Mouse (Mus musculus) CD8-positive naive resting alpha-beta T cell, adult 2 months (primary cell): ENCODE results near the gene Spry1.
"Not testable (repeated sequence)": the region's sequence is repeated elsewhere in the genome, so short reads cannot be mapped to it uniquely, and the experiment has no call there.

ENCODE experiments used
- DNase-seq, 2 experiments: peaks; one replicate each; pipeline ENCODE4 v3.0.0; 2022; ENCODE audit warnings: low read depth in 2 of 2, low spot score in 2 of 2

The Spry1 gene

DNA sequence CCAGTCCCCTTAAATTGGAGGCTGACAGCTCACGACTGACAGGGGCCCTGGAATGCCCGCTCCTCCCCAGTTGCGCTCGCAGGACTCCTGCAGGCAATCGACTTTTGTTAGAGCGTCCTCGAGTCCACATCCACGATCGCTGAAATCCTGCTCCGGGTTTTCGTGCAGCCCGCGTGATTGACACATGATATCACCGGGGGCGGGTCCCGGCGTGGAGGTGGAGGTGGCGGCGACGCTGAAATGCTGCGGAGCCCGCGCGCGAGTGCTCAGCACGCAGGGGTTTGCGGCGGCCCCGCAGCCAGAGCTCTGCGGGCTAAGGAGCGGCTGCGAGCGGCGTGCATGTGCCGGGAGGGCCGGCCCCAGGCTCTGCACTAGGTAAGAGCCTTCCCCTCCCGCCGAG lies at the start of gene Spry1:
Spry1 (plus strand) TSS at position 258 of the 400 bp plus-strand sequence.
- peak; percentile 82 to 92 for DNase-seq

- DNase-seq: no peak
These were observed 44.0 kb upstream of the Spry1 start for GRCm38 (mm10) chr3:37595721-37596120.

GRCm38 (mm10) chr3:37596519-37596918 lies 43.2 kb upstream of the Spry1 start:
- DNase-seq: no peak

DNA sequence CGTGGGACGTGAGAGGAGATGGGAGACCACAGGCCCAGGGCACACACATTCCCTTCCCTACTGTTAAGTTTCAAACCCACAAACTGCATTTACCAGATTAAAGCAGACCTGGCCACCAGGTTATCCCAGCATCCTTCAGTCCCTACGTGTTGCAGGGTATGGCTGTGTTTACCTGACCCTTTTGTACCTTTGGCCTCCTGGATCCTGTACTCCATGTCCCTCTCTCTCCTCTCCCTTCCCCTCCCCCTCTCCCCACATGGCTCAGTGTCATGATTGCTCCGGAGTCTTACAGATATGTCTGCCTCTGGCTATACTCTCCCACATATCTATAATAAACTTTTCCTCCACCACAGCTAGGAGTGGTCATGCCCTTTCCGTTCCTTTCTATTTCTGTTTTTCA lies 42.5 kb upstream of the Spry1 start:
- DNase-seq: no peak

- not testable (repeated sequence) for DNase-seq
These were observed 40.1 kb upstream of the Spry1 start for GRCm38 (mm10) chr3:37599641-37600040.

- DNase-seq: no peak
These were observed 37.4 kb upstream of the Spry1 start for GRCm38 (mm10) chr3:37602356-37602755.

DNA sequence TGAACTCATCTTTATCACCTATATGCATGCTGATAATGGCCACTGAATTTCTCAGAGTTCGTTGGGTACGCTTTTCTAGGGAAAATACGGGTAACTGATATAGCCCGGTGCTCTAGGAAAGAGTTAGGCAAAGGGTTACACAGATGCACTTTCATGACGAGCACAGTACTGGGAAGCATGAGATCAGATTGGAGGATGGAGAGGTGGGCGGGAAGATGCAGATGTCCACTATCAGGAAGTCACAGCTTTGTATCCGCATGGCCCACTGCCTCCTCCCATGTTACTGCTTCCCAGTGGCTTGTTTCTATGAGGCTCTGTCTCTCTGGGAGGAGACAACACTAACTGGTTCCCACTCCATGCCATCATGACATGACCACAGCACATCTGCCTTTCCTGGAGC lies 36.9 kb upstream of the Spry1 start:
- DNase-seq: no peak

DNA sequence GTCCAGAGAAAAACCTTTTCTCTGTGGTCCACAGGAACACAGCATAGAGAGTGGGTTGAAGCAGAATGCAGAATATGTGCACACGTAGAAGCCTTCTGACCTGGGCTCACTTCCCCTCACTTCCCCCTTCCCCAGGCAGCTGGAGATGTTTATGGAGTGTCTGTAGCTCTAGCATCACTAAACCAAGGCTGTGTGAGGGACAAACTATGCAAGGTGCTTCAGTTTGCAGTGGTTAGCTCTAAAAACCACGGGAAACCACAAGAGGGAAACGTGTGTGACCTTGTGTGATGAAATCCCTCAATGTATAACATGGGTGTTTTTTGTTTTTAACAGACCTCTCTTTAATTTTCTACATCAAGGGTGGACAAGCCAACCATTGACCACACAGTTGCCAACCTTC lies 36.2 kb upstream of the Spry1 start:
- DNase-seq: no peak

GRCm38 (mm10) chr3:37604976-37605875 lies 34.5 kb upstream of the Spry1 start:
- DNase-seq: no peak

GRCm38 (mm10) chr3:37605876-37606238 lies 33.9 kb upstream of the Spry1 start:
- no peak for DNase-seq

- DNase-seq: no peak
These were observed 30.8 kb upstream of the Spry1 start for GRCm38 (mm10) chr3:37608926-37609325.

DNA sequence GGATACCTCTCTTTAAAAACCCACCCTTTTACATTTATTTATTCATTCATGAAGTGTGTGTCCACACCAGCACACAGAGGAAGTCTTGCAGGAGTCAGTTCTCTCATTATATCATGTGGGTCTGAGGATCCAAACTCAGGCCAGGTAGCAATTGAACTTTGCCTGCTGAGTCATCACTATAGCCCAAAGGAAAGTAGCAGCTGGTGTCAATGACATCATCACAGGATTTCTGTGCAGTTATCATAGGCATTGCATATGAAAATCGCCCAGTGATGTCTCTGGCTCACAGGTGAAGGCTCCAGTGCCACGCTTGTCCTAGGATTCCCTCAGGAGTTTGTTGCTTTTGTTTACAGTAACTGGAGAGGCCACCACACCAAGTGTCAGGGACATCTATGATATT lies 29.1 kb upstream of the Spry1 start:
- no peak for DNase-seq

DNA sequence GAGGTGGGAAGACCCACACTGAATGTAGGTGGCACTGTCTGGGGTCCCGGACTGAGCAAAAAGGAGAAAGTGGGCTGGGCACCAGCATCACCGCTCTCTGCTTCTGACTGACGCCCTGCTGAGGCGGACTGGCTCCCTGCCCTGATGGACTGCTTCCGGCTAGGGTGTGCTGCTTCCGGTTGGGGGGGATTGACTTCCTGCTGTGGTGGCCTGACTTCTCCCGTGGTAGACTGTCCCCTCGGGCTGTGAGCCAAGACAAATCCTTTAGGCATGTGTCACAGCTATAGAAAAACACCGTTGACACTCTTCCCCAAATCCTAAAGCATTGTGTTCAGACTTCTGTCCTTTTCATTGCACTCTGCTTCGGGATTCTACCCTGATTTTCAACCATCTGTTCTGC lies 26.0 kb upstream of the Spry1 start:
- DNase-seq: no peak

- no peak for DNase-seq
These were observed 24.7 kb upstream of the Spry1 start for GRCm38 (mm10) chr3:37614878-37615650.

DNA sequence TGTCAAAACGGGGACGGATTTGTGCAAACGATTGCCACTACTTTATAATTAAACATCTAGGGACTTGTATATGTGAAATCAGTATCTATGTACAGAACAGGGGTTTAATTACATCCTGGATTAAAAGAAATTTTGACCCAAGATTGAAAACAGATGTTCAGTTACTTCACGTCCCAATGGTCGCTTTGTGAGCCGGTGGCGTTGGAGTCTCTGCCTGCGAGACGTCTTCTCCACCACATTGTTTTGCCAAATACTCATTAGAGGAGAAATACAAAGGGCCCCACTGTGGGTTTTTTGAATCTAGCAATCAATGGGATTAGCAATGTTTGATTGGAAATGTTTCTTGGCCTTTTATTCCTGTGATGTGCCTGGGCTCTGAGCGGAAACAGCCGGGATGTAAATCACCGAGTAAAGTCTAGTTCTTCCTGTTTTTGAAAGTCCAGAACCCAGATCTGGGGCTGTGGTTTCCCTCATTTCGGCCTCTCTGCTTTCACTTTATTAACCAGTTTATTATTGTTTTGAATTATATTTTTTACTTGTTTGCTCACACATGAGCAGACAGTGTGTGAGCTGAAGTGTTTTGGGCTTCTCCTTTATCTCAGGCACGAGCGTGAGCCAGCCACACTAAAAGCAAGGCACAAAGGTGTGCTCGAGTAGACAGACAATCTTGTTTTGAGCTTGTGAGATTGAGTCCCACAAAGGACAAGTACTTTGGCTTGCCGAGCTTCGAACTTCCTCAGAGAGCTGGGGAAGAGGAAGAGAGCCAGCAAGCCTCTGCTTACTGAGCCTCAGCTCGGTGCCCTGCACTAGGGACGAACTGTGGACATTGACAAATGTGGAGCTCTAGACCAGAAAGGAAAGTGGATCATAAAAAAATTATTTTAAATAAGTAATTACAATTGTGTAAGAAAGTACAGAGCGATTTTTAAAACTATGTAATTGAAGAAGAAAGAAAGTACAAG lies 22.9 kb upstream of the Spry1 start:
- DNase-seq: no peak

GRCm38 (mm10) chr3:37632246-37632645 lies 7.5 kb upstream of the Spry1 start:
- no peak for DNase-seq

GRCm38 (mm10) chr3:37632751-37633150 lies 7.0 kb upstream of the Spry1 start:
- DNase-seq: no peak

DNA sequence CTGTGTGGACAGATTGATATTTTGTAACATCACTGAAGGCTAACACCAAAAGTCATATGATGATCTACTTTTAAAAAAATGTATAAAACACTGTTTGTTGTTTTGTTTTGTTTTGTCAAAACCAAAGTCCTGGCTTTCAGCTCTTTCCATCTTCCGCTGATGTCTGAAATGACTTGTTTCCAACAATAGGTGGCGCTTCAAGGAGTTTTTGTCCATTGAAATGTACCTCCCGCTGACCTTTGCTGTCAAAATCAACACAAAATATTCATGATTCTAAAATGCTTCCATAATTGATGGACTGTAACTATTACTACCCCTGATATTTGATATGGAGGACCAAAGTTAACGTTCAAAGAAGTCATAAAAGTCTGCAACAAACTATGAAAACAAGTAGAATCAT lies 5.1 kb upstream of the Spry1 start:
- no peak for DNase-seq

GRCm38 (mm10) chr3:37636921-37637320 lies 2.8 kb upstream of the Spry1 start:
- DNase-seq: no peak

DNA sequence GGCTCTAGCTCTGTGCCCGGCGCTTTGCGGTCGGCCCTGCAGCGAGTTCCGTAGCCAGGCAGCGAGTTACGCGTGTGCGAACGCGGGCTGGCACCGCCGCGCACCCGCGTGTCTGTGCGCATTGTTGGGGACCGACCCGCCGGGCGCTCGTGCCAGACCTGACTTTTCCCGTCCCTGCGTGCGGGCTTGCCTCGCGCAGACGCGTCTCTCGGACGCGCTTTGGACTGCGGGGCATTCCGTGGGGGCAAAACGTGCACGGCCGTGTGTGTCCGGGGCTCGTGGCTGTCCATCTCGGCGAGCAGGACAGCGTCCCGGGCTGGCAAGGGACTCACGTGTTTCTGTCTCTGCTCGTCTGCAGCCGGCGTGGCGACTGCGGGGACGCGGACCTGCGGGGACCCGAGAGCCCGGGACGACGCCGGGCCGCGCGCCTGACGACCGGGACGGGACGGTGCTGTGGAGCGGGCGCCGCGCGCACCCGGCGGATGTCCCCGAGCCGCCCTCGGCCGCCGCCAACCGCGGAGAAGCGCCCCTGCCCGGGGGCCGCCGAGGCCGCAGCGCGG lies 495 bp downstream of the Spry1 start:
- DNase-seq: peak; percentile 9 to 24

- peak; percentile 27 to 45 for DNase-seq
These were observed 1.1 kb downstream of the Spry1 start for GRCm38 (mm10) chr3:37640810-37641209.
